Mouse (Mus musculus) adrenal gland, postnatal 4 days (tissue): ENCODE results near the gene Vegfa. TPM values are rescaled to one million over a fixed set of nuclear protein-coding genes. Genes with fewer than 3 reads are reported as not detected.

Source experiments
- DNase-seq, 2 experiments: peaks; one replicate each; pipeline ENCODE4 v3.0.0; 2021 to 2022; ENCODE audit warnings: low spot score in 2 of 2, mixed read lengths in 2 of 2
- total RNA-seq, 2 experiments: library from RNA; stranded (reverse); gene quantifications; 2 replicates each; pipeline ENCODE4 v1.2.3; 2021

Gene Vegfa
- total RNA-seq, 2 experiments from 2014 or later: 242 to 257 TPM

GRCm38 (mm10) chr17:46053291-46053842, 21.2 kb upstream of the Vegfa start:
- no peak for DNase-seq

DNA sequence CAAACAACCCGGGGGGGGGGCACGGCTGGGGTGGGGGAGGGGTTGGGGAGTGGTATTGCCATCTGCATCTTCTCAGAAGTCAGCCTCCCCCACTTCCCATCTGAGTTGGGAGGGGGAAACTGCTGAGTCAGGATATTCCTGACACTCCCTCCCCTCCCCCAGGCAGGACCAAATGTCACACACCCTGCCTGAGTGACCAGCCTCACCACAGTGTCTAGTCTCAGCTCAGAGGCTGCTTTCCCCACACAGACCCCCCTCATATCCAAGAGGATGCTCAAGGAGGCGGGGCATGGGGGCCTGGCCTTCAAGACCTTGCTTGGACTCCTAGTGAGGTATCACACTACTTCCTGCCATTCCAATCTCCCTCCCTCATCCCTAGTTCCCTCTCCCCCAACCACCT, 20.0 kb upstream of the Vegfa start:
- DNase-seq: no peak

GRCm38 (mm10) chr17:46051356-46051755, 19.2 kb upstream of the Vegfa start:
- no peak for DNase-seq

DNA sequence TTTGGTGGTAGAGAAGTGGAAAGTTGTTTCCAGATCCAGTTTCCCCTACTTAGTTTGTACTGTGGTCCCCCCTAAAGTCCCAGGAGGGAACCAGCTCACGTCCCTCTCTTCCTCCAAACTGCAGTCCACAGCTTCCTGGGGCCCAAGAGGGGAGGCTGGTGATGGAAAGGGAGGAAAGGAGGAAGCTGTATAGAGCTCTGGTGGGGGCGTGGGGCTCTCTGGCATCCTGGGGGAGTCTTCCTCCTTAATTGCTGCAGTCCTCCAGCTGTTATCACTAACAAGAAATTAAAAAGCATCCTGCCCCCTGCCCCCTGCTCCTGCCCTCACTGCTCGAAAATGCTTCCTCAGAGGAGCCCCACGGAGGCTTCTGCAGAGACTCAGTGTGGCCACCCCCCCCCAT, 17.4 kb upstream of the Vegfa start:
- DNase-seq: no peak

DNA sequence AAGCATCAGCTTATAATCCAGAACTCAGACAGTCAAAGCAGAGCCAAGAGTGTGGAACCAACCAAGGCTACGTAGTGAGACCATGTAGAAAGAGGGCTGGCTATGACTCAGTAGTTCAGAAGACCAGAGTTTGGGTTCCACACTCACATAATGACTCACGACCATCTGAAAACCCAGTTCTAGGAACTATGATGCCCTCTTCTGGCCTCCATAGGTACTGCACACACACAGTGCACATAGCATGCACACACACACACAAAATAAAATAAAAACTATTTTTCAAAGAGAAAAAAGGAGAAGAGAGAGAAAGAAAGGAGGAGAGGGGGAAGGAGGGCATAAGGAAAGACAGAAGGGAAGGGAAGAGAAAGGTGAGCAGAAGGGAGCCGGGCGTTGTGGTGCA, 16.0 kb upstream of the Vegfa start:
- no peak for DNase-seq

GRCm38 (mm10) chr17:46045742-46046141, 13.6 kb upstream of the Vegfa start:
- no peak for DNase-seq

DNA sequence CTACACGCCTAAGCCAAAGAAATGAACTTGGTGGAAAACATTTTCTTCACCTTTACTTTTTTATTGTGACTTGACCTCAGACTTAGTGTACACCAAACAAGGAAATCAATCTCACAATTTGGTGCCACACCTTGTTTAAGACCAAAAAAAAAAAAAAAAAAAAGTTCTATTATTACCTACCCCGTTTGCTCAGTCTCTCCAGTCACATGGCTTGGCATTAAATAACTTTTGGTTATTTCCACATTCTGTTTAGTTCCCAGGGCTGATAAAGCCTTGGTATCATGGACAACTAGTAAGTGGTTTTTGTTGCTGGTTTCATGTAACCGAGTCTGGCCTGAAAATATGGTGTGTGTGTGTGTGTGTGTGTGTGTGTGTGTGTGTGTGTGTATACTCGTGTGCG, 12.8 kb upstream of the Vegfa start:
- no peak for DNase-seq

- DNase-seq: no peak
Measured at GRCm38 (mm10) chr17:46042158-46042557, 10.0 kb upstream of the Vegfa start.

GRCm38 (mm10) chr17:46041679-46042078, 9.5 kb upstream of the Vegfa start:
- no peak for DNase-seq

DNA sequence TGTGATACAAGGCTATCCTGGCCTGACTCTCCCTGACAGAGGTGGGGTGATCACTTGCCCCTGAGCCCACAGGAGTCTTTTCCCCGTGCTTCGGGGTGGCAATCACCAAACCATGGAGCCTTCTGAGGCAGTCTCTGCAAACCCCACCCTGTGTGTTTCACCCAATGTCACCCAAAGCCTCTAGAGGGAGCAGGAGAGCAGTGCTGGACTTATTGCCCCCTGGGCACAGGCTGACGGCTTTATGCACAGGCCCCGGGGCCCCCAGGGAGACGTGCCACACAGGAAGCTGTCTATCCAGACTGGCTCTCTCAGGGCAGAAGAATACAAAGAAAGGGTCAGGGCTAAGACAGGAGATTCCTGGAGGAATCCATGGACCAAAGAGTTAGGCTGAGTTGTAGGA, 9.1 kb upstream of the Vegfa start:
- DNase-seq: no peak

DNA sequence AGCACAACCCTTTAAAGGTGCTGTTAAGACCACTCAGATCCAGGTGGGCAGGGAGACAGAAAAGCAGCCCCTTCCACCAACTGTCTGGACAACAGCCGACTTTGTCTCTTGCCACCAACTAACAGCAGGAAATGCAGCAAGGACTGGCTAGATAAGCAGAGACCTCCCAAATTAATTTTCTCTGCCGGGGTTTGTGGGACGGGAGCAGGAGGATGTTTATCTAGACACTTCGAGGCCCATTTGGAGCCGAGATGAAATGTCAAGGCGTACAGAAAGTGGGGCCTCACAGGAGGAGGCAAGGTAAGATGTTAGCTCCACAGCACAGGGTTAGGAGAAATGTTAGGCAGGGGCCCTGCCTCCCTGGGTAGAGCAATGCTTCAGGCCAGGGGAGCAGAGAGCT, 8.4 kb upstream of the Vegfa start:
- no peak for DNase-seq

DNA sequence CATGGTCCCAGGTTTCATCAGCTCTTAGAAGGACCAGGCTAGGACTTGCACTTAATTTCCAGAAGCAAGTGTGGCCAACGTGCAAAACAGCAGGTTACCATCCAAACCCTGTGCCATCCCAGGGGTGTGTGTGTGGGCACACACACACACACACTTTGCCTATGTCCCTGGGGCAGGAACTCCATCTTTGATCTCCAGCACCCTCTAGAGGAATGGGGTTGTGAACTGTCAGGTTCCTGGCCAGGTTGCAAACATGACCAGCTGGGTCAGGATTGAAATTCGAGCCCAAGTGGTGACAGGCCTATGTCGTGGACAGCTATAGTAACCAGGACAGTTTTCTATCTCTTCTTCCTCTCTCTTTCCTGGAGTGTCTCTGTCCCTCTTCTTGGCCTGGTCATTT, 6.7 kb upstream of the Vegfa start:
- no peak for DNase-seq

DNA sequence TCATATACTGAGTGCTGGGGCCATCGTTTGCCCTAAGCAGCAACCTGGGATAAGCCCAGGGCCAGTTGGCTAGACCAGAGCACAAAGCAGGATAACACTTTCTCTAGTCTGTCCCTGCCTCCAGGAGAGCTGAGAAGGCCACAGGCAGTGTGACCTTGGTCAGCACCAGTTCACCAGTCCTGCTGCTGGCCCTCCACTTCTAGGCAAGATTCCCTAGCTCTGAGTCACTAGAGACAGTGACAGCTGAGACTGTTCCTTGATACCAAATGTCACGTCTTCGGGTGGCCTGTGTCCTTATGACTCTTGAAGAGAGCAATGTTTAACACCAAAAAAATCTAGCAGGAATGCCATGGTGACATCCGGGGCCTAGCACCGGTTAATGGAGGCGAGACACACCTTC, 4.2 kb upstream of the Vegfa start:
- DNase-seq: no peak

DNA sequence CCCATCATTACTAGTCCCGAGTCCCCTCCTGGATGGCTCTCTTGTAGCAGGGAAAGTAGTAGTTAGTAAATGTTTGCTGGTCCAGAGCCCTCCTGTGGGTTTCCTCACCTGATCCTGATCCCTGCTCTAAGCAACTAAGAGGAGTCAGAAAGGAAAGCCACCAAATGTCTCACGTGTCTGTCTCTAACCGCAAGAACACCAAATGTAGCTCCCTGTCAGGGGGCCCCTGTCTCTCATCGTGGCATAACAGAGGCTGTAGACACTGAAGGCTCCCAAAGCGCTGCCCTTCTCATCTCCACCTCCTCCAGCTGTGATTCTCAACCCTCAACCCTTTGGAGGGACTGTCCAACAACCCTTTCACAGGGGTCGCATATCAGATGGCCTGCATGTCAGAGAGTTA, 1.9 kb upstream of the Vegfa start:
- DNase-seq: no peak

GRCm38 (mm10) chr17:46033607-46034006, 1.4 kb upstream of the Vegfa start:
- no peak for DNase-seq

DNA sequence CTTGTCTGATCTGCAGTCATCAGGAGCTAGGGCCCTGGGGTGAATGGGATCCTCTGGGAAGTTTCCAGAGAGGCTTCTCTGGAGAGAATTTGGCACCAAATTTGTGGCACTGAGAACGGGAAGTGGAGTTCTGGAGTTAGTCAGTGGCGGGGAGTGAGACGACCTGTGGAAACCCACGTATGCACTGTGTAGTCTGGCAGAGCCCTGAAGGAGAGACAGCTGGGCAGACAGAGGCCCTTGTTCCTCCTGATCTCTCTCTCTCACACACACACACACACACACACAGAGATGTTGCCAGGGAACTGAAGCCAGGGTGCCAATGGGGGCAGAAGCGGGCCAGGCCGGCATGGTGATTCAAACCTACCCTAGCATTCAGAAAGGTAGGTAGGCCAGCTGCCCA, 953 bp upstream of the Vegfa start:
- no peak for DNase-seq

GRCm38 (mm10) chr17:46031621-46032211, 453 bp downstream of the Vegfa start:
- peak in 1 of 2 experiments; percentile 62 for DNase-seq

GRCm38 (mm10) chr17:46030731-46031620, 1.2 kb downstream of the Vegfa start:
- peak in 1 of 2 experiments; percentile 69 for DNase-seq

DNA sequence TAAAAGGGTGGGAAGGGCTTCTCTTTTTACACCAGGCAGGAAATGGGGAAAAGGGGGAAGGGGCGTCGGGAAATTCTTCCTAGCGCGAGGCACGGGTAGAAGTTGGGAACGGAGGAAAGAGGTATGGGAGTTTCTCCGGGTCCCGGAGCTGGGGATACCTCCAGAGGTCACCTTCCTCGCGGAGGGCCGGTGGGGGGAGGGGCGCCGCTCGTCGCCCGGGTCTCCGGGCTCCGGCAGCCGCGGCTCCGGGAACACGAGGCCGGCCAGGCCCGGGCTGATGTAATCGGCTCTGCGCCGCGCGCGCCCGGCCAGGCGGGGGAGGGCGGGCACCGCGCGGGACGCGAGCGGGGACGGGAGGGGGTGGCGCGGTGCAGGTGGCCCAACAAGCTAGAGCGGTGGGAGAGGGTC, 1.8 kb downstream of the Vegfa start:
- DNase-seq: no peak

DNA sequence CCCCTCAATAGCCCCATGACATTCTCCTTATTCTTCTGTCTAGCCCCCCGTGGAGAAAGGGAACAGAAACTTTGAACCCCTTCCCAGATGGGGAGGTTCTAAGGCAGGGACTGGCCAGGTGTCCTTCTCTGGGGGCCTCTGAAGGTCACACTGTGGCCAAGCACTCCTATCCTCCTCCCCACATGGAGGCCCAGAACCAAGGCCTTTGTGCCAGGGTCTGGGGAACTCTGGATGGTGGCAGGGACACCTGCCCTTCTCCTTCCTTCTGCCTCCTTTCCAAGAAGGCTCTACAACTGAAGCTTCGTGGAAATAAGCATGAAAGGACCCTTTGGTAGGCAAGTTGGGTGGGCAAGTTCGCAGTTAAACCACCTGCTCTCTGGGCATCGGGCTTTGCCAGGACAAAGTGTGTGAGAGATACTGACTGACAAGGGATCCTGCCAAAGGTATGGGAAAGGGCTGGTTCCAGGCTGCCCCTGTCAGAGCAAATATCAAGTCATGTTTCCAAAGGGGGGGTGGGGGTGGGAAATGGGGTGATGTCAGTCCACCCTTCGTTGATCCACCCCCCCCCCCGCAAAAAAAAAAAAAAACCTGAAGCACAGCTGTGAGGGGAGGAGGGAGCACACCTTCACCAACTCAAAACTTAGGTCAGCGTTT, 2.5 kb downstream of the Vegfa start:
- no peak for DNase-seq

- DNase-seq: no peak
Measured at GRCm38 (mm10) chr17:46029052-46029553, 3.1 kb downstream of the Vegfa start.
